ENCODE assay signal across 30 mouse cellular contexts in the genomic region with DNA sequence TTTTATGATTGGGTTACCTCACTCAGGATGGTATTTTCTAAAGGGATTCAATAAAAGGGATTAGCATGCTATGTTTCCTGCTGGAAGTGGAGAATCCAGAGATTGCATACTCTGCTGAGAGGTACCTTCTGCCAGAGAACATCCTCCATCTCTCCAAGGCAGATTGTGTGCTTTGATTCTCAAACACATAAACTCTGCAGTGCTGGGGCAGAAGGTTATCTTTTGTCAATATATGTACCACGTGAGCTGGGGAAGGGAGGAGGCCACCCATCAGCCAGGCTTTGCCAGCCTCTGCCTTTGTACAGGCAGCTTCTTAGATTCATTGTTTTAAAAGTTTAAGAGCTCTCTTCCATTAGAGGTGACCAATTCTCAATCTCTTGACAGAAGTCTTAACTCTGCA. TPM values are rescaled to one million over a fixed set of nuclear protein-coding genes. Genes with fewer than 3 reads are reported as not detected.
DNase-seq lines count a peak whose midpoint lies in the region; ATAC-seq and TF ChIP-seq lines count a peak whose summit lies in the region.
"Had no signal": no experiment of that assay in that cellular context is flagged by ENCODE, and none has a peak within 500 bp of the region (broad histone marks: within the 10 kb centered on the region; RNA-seq: fewer than 3 reads in every experiment).

No protein-coding gene starts in this region.

- no peaks in the 10 kb centered on the region for H3K4me1 ChIP-seq in liver, embryonic 11.5 days (replicated peaks; ENCODE audit: control insufficient read depth, insufficient read depth, low read length)
- no peaks in the 10 kb centered on the region for H3K4me1 ChIP-seq in liver, embryonic 16.5 days (ENCODE audit: control insufficient read depth, low read depth, low read length)
- no peaks in the 10 kb centered on the region for H3K4me1 ChIP-seq in thymus, adult 2 months (replicated peaks; ENCODE audit: control insufficient read depth, insufficient read depth, low read length)
- H3K4me1 ChIP-seq: forebrain, embryonic 12.5 days; heart, embryonic 13.5 days had no signal

- 25% methylated on average over 1 of the region's 1 CpGs for WGBS in liver, embryonic 11.5 days
- 14% methylated on average over 1 of the region's 1 CpGs for WGBS in liver, embryonic 16.5 days (ENCODE audit: insufficient replicate concordance)
- WGBS in thymus, adult 2 months: 81% methylated on average over 1 of the region's 1 CpGs

- no peak overlapping the region for H3K9ac ChIP-seq in liver, embryonic 11.5 days (ENCODE audit: low read depth, low read length)
- no peak overlapping the region for H3K9ac ChIP-seq in liver, embryonic 16.5 days (ENCODE audit: low read depth, low read length)
- H3K9ac ChIP-seq: forebrain, embryonic 12.5 days; heart, embryonic 13.5 days; hindbrain, embryonic 14.5 days had no signal

- H3K27ac ChIP-seq in layer of hippocampus, adult 2 months: 0 out of 2 replicates have a peak overlapping the region, but pooled peaks have one; percentile 20
- no peak overlapping the region for H3K27ac ChIP-seq in liver, embryonic 11.5 days (ENCODE audit: low read depth, low read length)
- no peak overlapping the region for H3K27ac ChIP-seq in liver, embryonic 16.5 days (ENCODE audit: low read length)
- no peak overlapping the region for H3K27ac ChIP-seq in thymus, adult 2 months (ENCODE audit: control insufficient read depth, insufficient read depth, low read length)
- H3K27ac ChIP-seq: forebrain, embryonic 12.5 days; heart, embryonic 13.5 days; hindbrain, embryonic 14.5 days; kidney, postnatal 0 days had no signal

- ATAC-seq in liver, embryonic 11.5 days (replicated peaks; ENCODE audit: low FRiP score): 0 out of 2 replicates have a peak, but pooled peaks have one; percentile 41
- ATAC-seq in liver, embryonic 16.5 days (ENCODE audit: low read depth): peak; percentile 67
- ATAC-seq: CD4-positive, CD25-positive, alpha-beta regulatory T cell, adult 4 months; midbrain, embryonic 16.5 days had no signal

- no peak overlapping the region for H3K4me3 ChIP-seq in layer of hippocampus, adult 2 months
- H3K4me3 ChIP-seq in liver, embryonic 11.5 days (ENCODE audit: low read depth, low read length): no peak overlapping the region
- H3K4me3 ChIP-seq in liver, embryonic 16.5 days (ENCODE audit: low read depth, low read length): no peak overlapping the region
- no peak overlapping the region for H3K4me3 ChIP-seq in thymus, adult 2 months (ENCODE audit: control insufficient read depth, insufficient read depth, low read length)
- H3K4me3 ChIP-seq: erythroblast, embryonic 14.5 days; forebrain, embryonic 12.5 days; heart, embryonic 13.5 days had no signal

- H3K9me3 ChIP-seq in liver, embryonic 11.5 days (ENCODE audit: control insufficient read depth, low read length): no peaks in the 10 kb centered on the region
- H3K9me3 ChIP-seq in liver, embryonic 16.5 days (replicated peaks; ENCODE audit: control insufficient read depth, low read length): no peaks in the 10 kb centered on the region
- H3K9me3 ChIP-seq: forebrain, embryonic 12.5 days; heart, embryonic 13.5 days had no signal

- H3K27me3 ChIP-seq in liver, embryonic 11.5 days (replicated peaks; ENCODE audit: control insufficient read depth, insufficient read depth, low read length): no peaks in the 10 kb centered on the region; the same call in 1 of the 2 replicates
- H3K27me3 ChIP-seq in liver, embryonic 16.5 days (ENCODE audit: control insufficient read depth, insufficient read depth, low read depth, low read length): no peaks in the 10 kb centered on the region; the same call in 1 of the 2 replicates
- H3K27me3 ChIP-seq in thymus, adult 2 months (ENCODE audit: control insufficient read depth, insufficient read depth, low read length): no peaks in the 10 kb centered on the region
- H3K27me3 ChIP-seq: forebrain, embryonic 12.5 days; heart, embryonic 13.5 days had no signal

- no peaks in the 10 kb centered on the region for H3K36me3 ChIP-seq in liver, embryonic 11.5 days (ENCODE audit: control insufficient read depth, insufficient read depth, low read length)
- H3K36me3 ChIP-seq in liver, embryonic 16.5 days (ENCODE audit: control insufficient read depth, insufficient read depth): no peaks in the 10 kb centered on the region
- no peaks in the 10 kb centered on the region for H3K36me3 ChIP-seq in thymus, adult 2 months (ENCODE audit: control insufficient read depth, insufficient read depth, low read length)
- H3K36me3 ChIP-seq: forebrain, embryonic 12.5 days; heart, embryonic 13.5 days had no signal

- no peak for TF ChIP-seq POLR2A in thymus, adult 2 months (IDR thresholded peaks at IDR 0.05; ENCODE audit: control insufficient read depth, extremely low read depth, insufficient read depth, low read length, poor library complexity)

- no peak overlapping the region for H3K4me2 ChIP-seq in liver, embryonic 11.5 days
- no peak overlapping the region for H3K4me2 ChIP-seq in liver, embryonic 16.5 days (ENCODE audit: low read depth, low read length)
- H3K4me2 ChIP-seq: forebrain, embryonic 12.5 days; heart, embryonic 13.5 days; hindbrain, embryonic 14.5 days; midbrain, embryonic 11.5 days had no signal

- no peak for TF ChIP-seq CTCF in layer of hippocampus, adult 2 months (conservative IDR thresholded peaks at IDR 0.05)
- no peak for TF ChIP-seq CTCF in thymus, adult 2 months (IDR thresholded peaks at IDR 0.05; ENCODE audit: borderline replicate concordance, control insufficient read depth, extremely low read depth, insufficient read depth, low read length, poor library complexity)

- no peak for DNase-seq in layer of hippocampus, adult 2 months (ENCODE audit: low spot score in 2 of 2)
- no peak for DNase-seq in layer of hippocampus, postnatal 14 days (ENCODE audit: low spot score in 2 of 2)
- no peak for DNase-seq in liver, embryonic 11.5 days (ENCODE audit: low spot score)
- DNase-seq in cerebellum, adult 9-10 months: no peak
- DNase-seq in cerebellum, adult 9-11 months: no peak
- no peak for DNase-seq in thymus, adult 2 months
- DNase-seq: adrenal gland, postnatal 25 days; cerebellum, adult 11-12 months; cerebellum, postnatal 14 days; gastrocnemius, postnatal 14 days; heart, postnatal 10 days; kidney, adult 8-10 months; layer of hippocampus, postnatal 36 days; left cerebral cortex, postnatal 4 days; lung, postnatal 36 days; right cerebral cortex, postnatal 25 days; spleen, adult 18-20 months; thymus, adult 18-20 months; thymus, postnatal 36 days had no signal

RNA-seq across cellular contexts. Expression of gene Slc1a2, which starts 57.3 kb away (rescaled TPM):
- total RNA-seq in layer of hippocampus, adult 2 months (2021): 1,000 to 10,000 TPM; 1,761 to 1,800 TPM
- total RNA-seq in layer of hippocampus, postnatal 14 days (2021): 1,000 to 10,000 TPM; 2,253 to 2,477 TPM
- polyA plus RNA-seq in liver, embryonic 11.5 days (2014; fragmentation: Nextera tagmentation; extraction: Ambion mirVana): 0.23 and 0.43 TPM in 2 replicates
- 0.78 and 1.5 TPM in 2 replicates for polyA plus RNA-seq in liver, embryonic 16.5 days (2015; fragmentation: Nextera tagmentation; extraction: Ambion mirVana)
- polyA plus RNA-seq in thymus, adult 2 months (2012; rRNA removed): 0.87 and 1.5 TPM in 2 replicates
- total RNA-seq: hematopoietic stem cell, adult 5-6 weeks; neutrophil, adult 5-6 weeks had no signal
- polyA plus RNA-seq: erythroblast, embryonic 14.5 days had no signal
